Mouse (Mus musculus): ENCODE measurements at regions not wholly inside any gene's neighbourhood (a gene's known extent, or its start where the extent isn't known, plus 50 kb on each side); places are given as distances from the start of the nearest gene placed in this dataset.

DNA sequence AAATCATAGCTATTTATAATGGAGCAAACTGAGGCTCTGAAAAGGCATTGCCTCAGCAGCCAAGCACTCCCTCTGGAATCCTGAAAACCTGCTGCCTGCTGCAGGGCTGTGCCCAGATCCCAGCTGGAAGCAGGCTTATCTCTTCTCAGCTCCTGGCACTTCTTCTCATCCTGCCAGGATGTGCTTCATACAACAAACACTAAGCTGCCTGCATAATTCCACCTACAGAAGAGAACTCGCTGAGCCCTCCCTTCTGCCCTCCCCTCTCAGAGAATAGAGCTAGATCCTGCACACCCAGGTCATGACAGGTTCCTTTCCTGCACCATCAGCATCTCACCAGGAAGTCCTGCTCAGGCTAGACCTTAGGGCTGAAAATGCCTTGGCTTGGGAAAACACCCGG lies 187.4 kb upstream of the Bcl6 start:
- peak; percentile 78 to 91 for DNase-seq
- TF ChIP-seq CTCF (IDR thresholded peaks at IDR 0.05; ENCODE audit: borderline replicate concordance, insufficient read depth, low read depth, low read length) (no peak), POLR2A (IDR thresholded peaks at IDR 0.05; ENCODE audit: borderline replicate concordance, insufficient read depth, low read length) (no peak)
- Histone ChIP-seq H3K4me3 (replicated peaks; ENCODE audit: insufficient read depth, low read depth, low read length) (no peak overlapping the region), H3K27me3 (ENCODE audit: control insufficient read depth, insufficient read depth, low read length) (no peaks in the 10 kb centered on the region), H3K27ac (ENCODE audit: insufficient read depth, low read length) (peak overlapping the region; percentile 87), H3K4me1 (ENCODE audit: control insufficient read depth, insufficient read depth, low read length) (peaks cover 10% of the 10 kb centered on the region)
- WGBS = 19% methylated on average over 2 of the region's 2 CpGs

- Histone ChIP-seq H3K27ac (ENCODE audit: insufficient read depth, low read length) (peak overlapping the region; percentile 87), H3K27me3 (ENCODE audit: control insufficient read depth, insufficient read depth, low read length) (no peaks in the 10 kb centered on the region), H3K4me1 (ENCODE audit: control insufficient read depth, insufficient read depth, low read length) (peaks cover 10% of the 10 kb centered on the region), H3K4me3 (replicated peaks; ENCODE audit: insufficient read depth, low read depth, low read length) (no peak overlapping the region)
- WGBS = 81% methylated on average over 9 of the region's 9 CpGs
- TF ChIP-seq POLR2A (IDR thresholded peaks at IDR 0.05; ENCODE audit: borderline replicate concordance, insufficient read depth, low read length) (no peak), CTCF (IDR thresholded peaks at IDR 0.05; ENCODE audit: borderline replicate concordance, insufficient read depth, low read depth, low read length) (no peak)
- no peak for DNase-seq
Measured at GRCm38 (mm10) chr16:24175235-24175760, 186.6 kb upstream of the Bcl6 start.

DNA sequence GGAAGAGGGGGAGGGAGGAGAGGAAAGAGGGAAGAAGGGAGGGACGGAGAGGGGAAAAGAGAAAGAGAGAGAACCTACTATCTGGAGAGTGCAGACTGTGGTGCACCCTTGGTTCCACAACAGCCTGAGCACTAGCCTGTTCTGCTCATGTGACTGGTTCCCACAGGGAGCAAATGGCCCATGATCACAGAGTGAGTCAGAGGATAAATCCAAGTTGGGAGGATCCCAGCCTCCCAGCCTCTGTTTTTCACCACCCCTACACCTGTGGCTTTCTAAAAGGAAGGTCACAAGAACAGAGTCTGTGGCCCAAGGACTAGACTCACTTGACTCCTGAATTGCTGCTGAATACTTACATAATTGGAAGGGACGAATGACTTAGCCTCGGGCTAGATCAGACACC lies 185.9 kb upstream of the Bcl6 start:
- no peak overlapping the region for H3K27ac ChIP-seq (ENCODE audit: insufficient read depth, low read length)
- 82% methylated on average over 3 of the region's 3 CpGs for WGBS
- TF ChIP-seq POLR2A (IDR thresholded peaks at IDR 0.05; ENCODE audit: borderline replicate concordance, insufficient read depth, low read length) = no peak
- no peak for TF ChIP-seq CTCF (IDR thresholded peaks at IDR 0.05; ENCODE audit: borderline replicate concordance, insufficient read depth, low read depth, low read length)
- DNase-seq = peak in 1 of 2 experiments; percentile 51
- no peaks in the 10 kb centered on the region for H3K27me3 ChIP-seq (ENCODE audit: control insufficient read depth, insufficient read depth, low read length)
- H3K4me1 ChIP-seq (ENCODE audit: control insufficient read depth, insufficient read depth, low read length) = peaks cover 10% of the 10 kb centered on the region
- H3K4me3 ChIP-seq (replicated peaks; ENCODE audit: insufficient read depth, low read depth, low read length) = no peak overlapping the region

- no peak overlapping the region for H3K27ac ChIP-seq (ENCODE audit: insufficient read depth, low read length)
- no peak overlapping the region for H3K4me3 ChIP-seq (replicated peaks; ENCODE audit: insufficient read depth, low read depth, low read length)
- no peak for TF ChIP-seq POLR2A (IDR thresholded peaks at IDR 0.05; ENCODE audit: borderline replicate concordance, insufficient read depth, low read length)
- no peak for TF ChIP-seq CTCF (IDR thresholded peaks at IDR 0.05; ENCODE audit: borderline replicate concordance, insufficient read depth, low read depth, low read length)
- peaks cover 10% of the 10 kb centered on the region for H3K4me1 ChIP-seq (ENCODE audit: control insufficient read depth, insufficient read depth, low read length)
- WGBS = 90% methylated on average over 5 of the region's 5 CpGs
- no peaks in the 10 kb centered on the region for H3K27me3 ChIP-seq (ENCODE audit: control insufficient read depth, insufficient read depth, low read length)
- no peak for DNase-seq
Measured at GRCm38 (mm10) chr16:24173783-24174518, 185.3 kb upstream of the Bcl6 start.

DNA sequence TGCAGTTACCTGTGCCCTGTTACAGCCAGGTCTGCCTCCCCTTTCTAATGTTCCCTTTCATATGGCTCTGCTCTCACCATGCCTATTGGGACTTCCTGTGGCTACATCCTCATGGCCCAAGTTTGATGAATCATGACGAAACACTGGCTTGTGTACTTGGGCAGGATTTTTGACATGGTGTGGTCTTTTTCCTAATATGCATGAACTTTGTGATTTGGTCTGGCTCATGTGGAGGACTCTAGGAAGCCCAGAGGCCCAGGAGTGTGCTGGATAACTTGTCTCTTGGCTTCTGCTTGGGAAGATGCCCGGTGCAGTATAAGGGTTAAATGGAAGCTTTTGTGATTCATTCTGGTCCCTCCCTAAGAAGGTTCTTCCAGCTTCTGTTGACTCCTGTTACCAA lies 184.0 kb upstream of the Bcl6 start:
- no peaks in the 10 kb centered on the region for H3K27me3 ChIP-seq (ENCODE audit: control insufficient read depth, insufficient read depth, low read length)
- no peak overlapping the region for H3K27ac ChIP-seq (ENCODE audit: insufficient read depth, low read length)
- WGBS = 91% methylated on average over 2 of the region's 2 CpGs
- H3K4me3 ChIP-seq (replicated peaks; ENCODE audit: insufficient read depth, low read depth, low read length) = no peak overlapping the region
- no peak for DNase-seq
- no peak for TF ChIP-seq CTCF (IDR thresholded peaks at IDR 0.05; ENCODE audit: borderline replicate concordance, insufficient read depth, low read depth, low read length)
- TF ChIP-seq POLR2A (IDR thresholded peaks at IDR 0.05; ENCODE audit: borderline replicate concordance, insufficient read depth, low read length) = no peak
- H3K4me1 ChIP-seq (ENCODE audit: control insufficient read depth, insufficient read depth, low read length) = peaks cover 10% of the 10 kb centered on the region

- no peak for TF ChIP-seq CTCF (IDR thresholded peaks at IDR 0.05; ENCODE audit: borderline replicate concordance, insufficient read depth, low read depth, low read length)
- no peak for TF ChIP-seq POLR2A (IDR thresholded peaks at IDR 0.05; ENCODE audit: borderline replicate concordance, insufficient read depth, low read length)
- DNase-seq = no peak
- Histone ChIP-seq H3K4me1 (ENCODE audit: control insufficient read depth, insufficient read depth, low read length) (peaks cover 10% of the 10 kb centered on the region), H3K27me3 (ENCODE audit: control insufficient read depth, insufficient read depth, low read length) (no peaks in the 10 kb centered on the region), H3K4me3 (replicated peaks; ENCODE audit: insufficient read depth, low read depth, low read length) (no peak overlapping the region), H3K27ac (ENCODE audit: insufficient read depth, low read length) (no peak overlapping the region)
- WGBS = 83% methylated on average over 5 of the region's 5 CpGs
Measured at GRCm38 (mm10) chr16:24172065-24172464, 183.4 kb upstream of the Bcl6 start.

DNA sequence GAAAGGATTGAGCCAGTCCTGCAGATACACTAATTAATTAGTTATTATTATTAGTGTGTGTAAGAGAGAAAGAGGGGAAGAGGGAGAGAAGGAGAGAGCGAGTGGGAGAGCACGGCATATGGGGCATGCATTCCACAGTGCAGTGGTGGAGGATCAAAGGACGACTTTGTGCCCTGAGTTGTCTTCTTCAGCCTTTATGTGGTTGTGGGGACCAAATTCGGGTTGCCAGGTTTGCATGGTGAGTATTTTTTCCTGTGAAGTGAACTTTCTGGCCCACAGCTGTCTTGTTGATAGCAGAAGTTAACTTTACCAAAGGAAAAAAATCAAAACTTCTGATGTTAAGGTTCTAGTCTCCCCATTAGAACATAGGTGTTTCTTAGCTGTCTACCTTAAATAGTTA lies 182.5 kb upstream of the Bcl6 start:
- H3K27me3 ChIP-seq (ENCODE audit: control insufficient read depth, insufficient read depth, low read length) = no peaks in the 10 kb centered on the region
- DNase-seq = no peak
- 98% methylated on average over 4 of the region's 4 CpGs for WGBS
- H3K4me1 ChIP-seq (ENCODE audit: control insufficient read depth, insufficient read depth, low read length) = peaks cover 7% of the 10 kb centered on the region
- H3K27ac ChIP-seq (ENCODE audit: insufficient read depth, low read length) = no peak overlapping the region
- H3K4me3 ChIP-seq (replicated peaks; ENCODE audit: insufficient read depth, low read depth, low read length) = no peak overlapping the region
- TF ChIP-seq CTCF (IDR thresholded peaks at IDR 0.05; ENCODE audit: borderline replicate concordance, insufficient read depth, low read depth, low read length) (no peak), POLR2A (IDR thresholded peaks at IDR 0.05; ENCODE audit: borderline replicate concordance, insufficient read depth, low read length) (no peak)

DNA sequence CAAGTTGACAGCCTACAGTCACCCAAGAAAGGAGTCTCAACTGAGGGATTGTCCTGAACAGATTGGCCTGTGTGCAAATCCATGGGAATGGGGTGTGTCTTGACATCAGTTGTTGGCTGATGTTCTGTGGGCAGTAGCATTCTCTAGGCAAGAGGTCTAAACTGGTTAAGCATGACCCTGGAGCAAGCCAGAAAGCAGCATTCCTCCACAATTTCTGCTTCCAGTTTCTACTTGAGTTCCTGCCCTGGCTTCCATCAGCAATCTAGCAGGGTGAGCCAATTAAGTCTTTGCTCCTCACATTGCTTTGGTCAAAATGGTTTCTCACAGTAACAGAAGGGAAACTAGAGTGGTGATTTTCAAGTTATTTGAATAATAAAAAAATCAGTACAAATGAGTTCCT lies 177.8 kb upstream of the Bcl6 start:
- DNase-seq = no peak
- H3K4me3 ChIP-seq (replicated peaks; ENCODE audit: insufficient read depth, low read depth, low read length) = no peak overlapping the region
- H3K27me3 ChIP-seq (ENCODE audit: control insufficient read depth, insufficient read depth, low read length) = no peaks in the 10 kb centered on the region
- no peaks in the 10 kb centered on the region for H3K4me1 ChIP-seq (ENCODE audit: control insufficient read depth, insufficient read depth, low read length)
- H3K27ac ChIP-seq (ENCODE audit: insufficient read depth, low read length) = no peak overlapping the region
- TF ChIP-seq CTCF (IDR thresholded peaks at IDR 0.05; ENCODE audit: borderline replicate concordance, insufficient read depth, low read depth, low read length) (no peak), POLR2A (IDR thresholded peaks at IDR 0.05; ENCODE audit: borderline replicate concordance, insufficient read depth, low read length) (no peak)

Measured in cerebellum, adult 2 months (tissue).